Mouse (Mus musculus) CH12.LX (cell line): ENCODE measurements around the gene Gjb5.

Experiments used
- CTCF ChIP-seq, 2 experiments: IDR thresholded peaks in 1 of 2; conservative IDR thresholded peaks in 1 of 2; 2 replicates each; pipeline ENCODE4 v1.5.1; 2011 to 2012; ENCODE audit warnings: low read depth in 2 of 2, low read length in 2 of 2, improper control_type of control experiment in 1 of 2, inconsistent platforms in 1 of 2, mild to moderate bottlenecking in 1 of 2, moderate library complexity in 1 of 2
- MYC ChIP-seq: IDR thresholded peaks from 2 replicates; pipeline ENCODE4 v1.6.1; 2011; ENCODE audit warnings: low read depth, mild to moderate bottlenecking, improper control_type of control experiment, low read length
- NELFE ChIP-seq: IDR thresholded peaks from 2 replicates; pipeline ENCODE4 v1.6.1; 2011; ENCODE audit warnings: low read depth, low read length, improper control_type of control experiment
- POLR2AphosphoS2 ChIP-seq: IDR thresholded peaks from 2 replicates; pipeline ENCODE4 v1.6.1; 2011; ENCODE audit warnings: low read depth, low read length, improper control_type of control experiment
- SMC3 ChIP-seq: IDR thresholded peaks from 2 replicates; pipeline ENCODE4 v1.6.1; 2011; ENCODE audit warnings: low read depth, low read length, improper control_type of control experiment
- USF1 ChIP-seq: IDR thresholded peaks from 2 replicates; pipeline ENCODE4 v1.6.1; 2014; ENCODE audit warnings: low read depth, mild to moderate bottlenecking, inconsistent platforms, low read length, improper control_type of control experiment

GRCm38 (mm10) chr4:127306915-127307314, 51.1 kb downstream of the Gjb5 start:
- TF ChIP-seq CTCF (conservative IDR thresholded peaks at IDR 0.05 in 1 of 2, IDR thresholded peaks at IDR 0.05 in 1 of 2; ENCODE audit: low read depth in 2 of 2, low read length in 2 of 2), result no peak
- no peak for TF ChIP-seq POLR2AphosphoS2
- no peak for TF ChIP-seq NELFE
- no peak for TF ChIP-seq SMC3
- TF ChIP-seq USF1, result no peak
- no peak for TF ChIP-seq MYC
